Mouse (Mus musculus) CH12.LX (cell line): ENCODE data around the gene Tnk1. TPM values are rescaled to one million over a fixed set of nuclear protein-coding genes. Genes with fewer than 3 reads are reported as not detected.

ENCODE experiments used
- DNase-seq: peaks from one replicate; pipeline ENCODE4 v3.0.0-alpha.2; 2013; ENCODE audit errors: extremely low read depth
- H3K27ac ChIP-seq: 2 replicates; pipeline ENCODE4 v1.5.1; 2012; ENCODE audit warnings: low read depth, mild to moderate bottlenecking, control low read depth, moderate library complexity; ENCODE audit not compliant: insufficient read depth
- H3K27me3 ChIP-seq: replicated peaks from 2 replicates; pipeline ENCODE3; 2012; ENCODE audit warnings: inconsistent platforms
- H3K36me3 ChIP-seq, 2 experiments: replicated peaks in 1 of 2; 2 replicates each; pipeline versions ENCODE3 to v1.6.1; 2012; ENCODE audit warnings: inconsistent platforms in 1 of 2, low read length in 1 of 2, mild to moderate bottlenecking in 1 of 2, mixed read lengths in 1 of 2, moderate library complexity in 1 of 2; ENCODE audit not compliant: control insufficient read depth in 1 of 2, insufficient read depth in 1 of 2
- H3K4me1 ChIP-seq, 2 experiments: 2 replicates each; pipeline ENCODE4 v1.6.1; 2012; ENCODE audit warnings: inconsistent platforms in 1 of 2, moderate library complexity in 1 of 2; ENCODE audit not compliant: insufficient read depth in 2 of 2, control insufficient read depth in 1 of 2
- H3K4me2 ChIP-seq: 2 replicates; pipeline ENCODE4 v1.6.1; 2012; ENCODE audit warnings: low read depth, mild to moderate bottlenecking, control low read depth; ENCODE audit not compliant: poor library complexity, insufficient read depth, severe bottlenecking
- H3K4me3 ChIP-seq, 3 experiments: fragments of 150-350 bp in 1 of 3; sonication (generic) in 1 of 3; replicated peaks in 1 of 3; 2 replicates each; pipeline versions ENCODE3 to v1.5.1; 2011 to 2012; ENCODE audit warnings: low read depth in 2 of 3, low read length in 2 of 3, mild to moderate bottlenecking in 2 of 3, moderate library complexity in 2 of 3, control low read depth in 1 of 3, improper control_type of control experiment in 1 of 3, inconsistent platforms in 1 of 3, mixed read lengths in 1 of 3; ENCODE audit not compliant: poor library complexity in 1 of 3
- H3K79me2 ChIP-seq: replicated peaks from 2 replicates; pipeline ENCODE4 v1.6.1; 2012; ENCODE audit warnings: mild to moderate bottlenecking, moderate library complexity; ENCODE audit not compliant: control insufficient read depth, poor library complexity, insufficient read depth, severe bottlenecking; ENCODE audit errors: extremely low read depth
- H3K9ac ChIP-seq: 2 replicates; pipeline ENCODE4 v1.6.1; 2012; ENCODE audit warnings: low read depth, mild to moderate bottlenecking, control low read depth, moderate library complexity; ENCODE audit not compliant: insufficient read depth
- H3K9me3 ChIP-seq: replicated peaks from 2 replicates; pipeline ENCODE3; 2012; ENCODE audit warnings: low read length, inconsistent platforms, mixed read lengths
- CHD1 ChIP-seq: IDR thresholded peaks from 2 replicates; pipeline ENCODE4 v1.6.1; 2012; ENCODE audit warnings: low read depth, low read length, improper control_type of control experiment, inconsistent platforms
- CHD2 ChIP-seq: IDR thresholded peaks from 2 replicates; pipeline ENCODE4 v1.6.1; 2011; ENCODE audit warnings: low read length, improper control_type of control experiment
- CTCF ChIP-seq, 2 experiments: IDR thresholded peaks in 1 of 2; conservative IDR thresholded peaks in 1 of 2; 2 replicates each; pipeline ENCODE4 v1.5.1; 2011 to 2012; ENCODE audit warnings: low read depth in 2 of 2, low read length in 2 of 2, improper control_type of control experiment in 1 of 2, inconsistent platforms in 1 of 2, mild to moderate bottlenecking in 1 of 2, moderate library complexity in 1 of 2
- ETS1 ChIP-seq: conservative IDR thresholded peaks from 2 replicates; pipeline ENCODE4 v1.6.1; 2012; ENCODE audit warnings: low read depth, mild to moderate bottlenecking, inconsistent platforms, low read length, improper control_type of control experiment, moderate library complexity
- GABPA ChIP-seq: IDR thresholded peaks from 2 replicates; pipeline ENCODE4 v1.6.1; 2012; ENCODE audit warnings: low read depth, low read length, improper control_type of control experiment, inconsistent platforms; ENCODE audit not compliant: insufficient replicate concordance
- JUN ChIP-seq: IDR thresholded peaks from 2 replicates; pipeline ENCODE4 v1.6.1; 2011; ENCODE audit warnings: low read depth, mild to moderate bottlenecking, low read length, improper control_type of control experiment, moderate library complexity; ENCODE audit not compliant: insufficient read depth
- JUND ChIP-seq: conservative IDR thresholded peaks from 2 replicates; pipeline ENCODE4 v1.6.1; 2011; ENCODE audit warnings: low read depth, low read length, improper control_type of control experiment
- MAX ChIP-seq: IDR thresholded peaks from 2 replicates; pipeline ENCODE4 v1.6.1; 2011; ENCODE audit warnings: low read length, improper control_type of control experiment
- RAD21 ChIP-seq: IDR thresholded peaks from 2 replicates; pipeline ENCODE4 v1.6.1; 2011; ENCODE audit warnings: low read depth, mild to moderate bottlenecking, low read length, improper control_type of control experiment, moderate library complexity
- RCOR1 ChIP-seq: conservative IDR thresholded peaks from 2 replicates; pipeline ENCODE4 v1.6.1; 2012; ENCODE audit warnings: low read depth, mild to moderate bottlenecking, inconsistent platforms, low read length, improper control_type of control experiment
- SIN3A ChIP-seq: IDR thresholded peaks from 2 replicates; pipeline ENCODE4 v1.6.1; 2012; ENCODE audit warnings: low read length, improper control_type of control experiment, inconsistent platforms
- SMC3 ChIP-seq: IDR thresholded peaks from 2 replicates; pipeline ENCODE4 v1.6.1; 2011; ENCODE audit warnings: low read depth, low read length, improper control_type of control experiment
- TBP ChIP-seq: conservative IDR thresholded peaks from 2 replicates; pipeline ENCODE4 v1.6.1; 2011; ENCODE audit warnings: low read depth, low read length, improper control_type of control experiment
- USF1 ChIP-seq: IDR thresholded peaks from 2 replicates; pipeline ENCODE4 v1.6.1; 2014; ENCODE audit warnings: low read depth, mild to moderate bottlenecking, inconsistent platforms, low read length, improper control_type of control experiment
- USF2 ChIP-seq: conservative IDR thresholded peaks from 2 replicates; pipeline ENCODE4 v1.6.1; 2011; ENCODE audit warnings: low read depth, low read length, improper control_type of control experiment
- ZC3H11A ChIP-seq: IDR thresholded peaks from 2 replicates; pipeline ENCODE4 v1.6.1; 2012; ENCODE audit warnings: low read depth, mild to moderate bottlenecking, inconsistent platforms, low read length, improper control_type of control experiment
- ZKSCAN1 ChIP-seq: IDR thresholded peaks from 2 replicates; pipeline ENCODE4 v1.6.1; 2012; ENCODE audit warnings: low read depth, inconsistent platforms, low read length, improper control_type of control experiment, borderline replicate concordance
- ZMIZ1 ChIP-seq: IDR thresholded peaks from 2 replicates; pipeline ENCODE4 v1.6.1; 2012; ENCODE audit warnings: low read depth, mild to moderate bottlenecking, inconsistent platforms, low read length, improper control_type of control experiment
- dilution Hi-C: fragments of 300-500 bp; cut with MboI; formaldehyde crosslinking; loops from 2 replicates; pipeline ENCODE4 v1.14.3; 2020; ENCODE audit warnings: low sequenced_read_pairs; ENCODE audit not compliant: extremely low pct_unique_long_range_greater_than_20kb, extremely low pct_ligation_motif_present
- in situ Hi-C: fragments of 300-500 bp; cut with MboI; formaldehyde crosslinking; loops from 3 replicates; pipeline ENCODE4 v1.14.3; 2019; ENCODE audit warnings: low sequenced_read_pairs, low pct_ligation_motif_present, low pct_unique_long_range_greater_than_20kb, mixed read lengths
- polyA plus RNA-seq: library from polyadenylated mRNA; unstranded; fragments of >175 nt; gene quantifications from 2 replicates; pipeline ENCODE4 v1.2.1, GENCODE M21; 2012; ENCODE audit warnings: low read depth; ENCODE audit not compliant: insufficient read length
- total RNA-seq, 2 experiments: library from RNA; depleted of rRNA; stranded (reverse); fragments of 300-350 nt in 1 of 2; fragments of >200 nt in 1 of 2; gene quantifications; 2 replicates each; pipeline ENCODE4 v1.2.3; 2012 to 2014

Tnk1 gene
- total and polyA plus RNA-seq, 3 experiments, result 0.13 to 0.30 TPM; not detected in 1

DNA sequence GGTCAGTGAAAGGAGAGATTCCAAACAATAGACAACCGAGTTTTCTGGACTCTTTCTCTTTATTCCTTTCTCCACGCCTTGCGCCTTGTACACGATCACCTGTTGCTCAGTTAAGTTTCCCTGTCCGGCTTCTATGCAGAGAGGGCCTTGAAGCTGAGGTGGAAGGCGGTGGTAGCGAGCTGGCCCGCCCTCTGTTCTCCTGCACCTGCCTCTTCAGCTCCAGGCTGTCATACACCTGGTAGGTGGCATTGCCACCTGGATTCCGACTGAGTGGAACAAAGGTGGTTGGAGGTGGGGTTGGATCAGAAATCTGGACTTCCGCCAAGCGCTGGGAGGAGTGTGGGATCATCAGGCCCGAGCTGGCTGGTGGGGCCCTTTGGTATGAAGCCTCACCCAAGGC, 42.0 kb downstream of the Tnk1 start:
- no peak for TF ChIP-seq JUND
- TF ChIP-seq RCOR1, result no peak
- TF ChIP-seq CHD1, result no peak
- no peak for TF ChIP-seq USF1
- no peak for TF ChIP-seq USF2
- H3K4me2 ChIP-seq, result no peak overlapping the region
- H3K4me3 ChIP-seq, result no peak overlapping the region
- no peak overlapping the region for H3K27ac ChIP-seq
- DNase-seq, result no peak
- H3K27me3 ChIP-seq, result peaks cover 80% of the 10 kb centered on the region
- no peaks in the 10 kb centered on the region for H3K9me3 ChIP-seq
- in situ Hi-C loops (no loop called here), dilution Hi-C loops (no loop called here)
- H3K4me1 ChIP-seq, result no peaks in the 10 kb centered on the region
- no peaks in the 10 kb centered on the region for H3K36me3 ChIP-seq
- no peaks in the 10 kb centered on the region for H3K79me2 ChIP-seq
- H3K9ac ChIP-seq, result no peak overlapping the region

DNA sequence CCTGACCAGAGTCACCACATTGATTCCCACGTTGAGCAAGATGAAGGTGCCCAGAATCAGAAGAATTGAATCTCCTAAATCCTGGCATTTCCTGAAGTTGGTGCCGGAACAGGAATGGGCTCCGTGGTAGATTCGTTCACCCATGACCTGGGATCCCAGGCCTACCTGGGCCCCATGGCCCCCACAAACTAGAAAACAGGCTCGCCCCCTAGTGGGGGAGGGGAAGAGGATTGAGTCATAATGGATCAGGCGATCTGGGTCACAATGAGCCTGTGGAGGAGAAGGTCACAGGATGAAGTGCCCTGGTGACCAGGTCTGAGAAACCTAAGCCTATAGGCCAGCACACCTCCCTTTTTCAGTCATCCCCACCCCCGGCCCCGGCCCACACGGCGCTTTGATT, 43.4 kb downstream of the Tnk1 start, which contains the start of gene Gm39566:
Gene Gm39566, minus strand, starts transcription at position 144 of the 400 bp plus-strand sequence.
- Histone ChIP-seq H3K4me1 (no peaks in the 10 kb centered on the region), H3K27ac (no peak within 1 kb of the TSS), H3K79me2 (no peaks in the 10 kb centered on the region), H3K36me3 (no peaks in the 10 kb centered on the region), H3K27me3 (peaks cover 80% of the 10 kb centered on the region), H3K9me3 (peaks cover 9% of the 10 kb centered on the region), H3K4me2 (no peak within 1 kb of the TSS), H3K4me3 (no peak within 1 kb of the TSS), H3K9ac (no peak within 1 kb of the TSS)
- dilution Hi-C loops (no loop called here), in situ Hi-C loops (no loop called here)
- no peak for DNase-seq
- TF ChIP-seq RAD21, result peak; percentile 7
- TF ChIP-seq SMC3, result peak; percentile 29; the same call in 1 of the 2 replicates
- peak in 1 of 2 experiments; percentile 47; a peak in 2 of 4 replicates for TF ChIP-seq CTCF (conservative IDR thresholded peaks at IDR 0.05 in 1 of 2, IDR thresholded peaks at IDR 0.05 in 1 of 2; ENCODE audit: low read depth in 2 of 2, low read length in 2 of 2)
- no peak for TF ChIP-seq JUND

DNA sequence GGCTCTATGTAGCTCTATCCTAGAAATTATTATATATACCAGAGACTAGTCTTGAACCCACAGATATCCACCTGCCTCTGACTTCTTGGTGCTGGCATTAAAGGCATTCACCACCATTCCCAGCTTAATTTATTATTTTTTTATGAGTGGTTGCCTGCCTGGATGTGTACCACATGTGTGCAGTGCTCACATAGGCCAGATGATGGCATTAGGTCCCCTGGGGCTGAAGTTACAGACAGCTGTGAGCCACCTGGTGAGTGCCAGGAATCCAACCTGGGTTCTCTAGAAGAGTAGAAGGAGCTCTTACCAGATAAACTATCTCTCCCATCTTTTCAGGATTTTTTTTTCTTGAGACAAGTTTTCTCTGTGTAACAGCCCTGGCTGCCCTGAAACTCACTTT, 48.2 kb downstream of the Tnk1 start:
- Histone ChIP-seq H3K27ac (no peak overlapping the region), H3K9me3 (peaks cover 13% of the 10 kb centered on the region), H3K27me3 (peaks cover 72% of the 10 kb centered on the region), H3K4me1 (no peaks in the 10 kb centered on the region), H3K4me2 (no peak overlapping the region), H3K4me3 (no peak overlapping the region), H3K9ac (no peak overlapping the region), H3K79me2 (no peaks in the 10 kb centered on the region), H3K36me3 (no peaks in the 10 kb centered on the region)
- dilution Hi-C loops, result no loop called here
- no peak for DNase-seq
- TF ChIP-seq ZC3H11A (no peak), ZKSCAN1 (no peak), ETS1 (no peak), ZMIZ1 (no peak), JUN (no peak), RAD21 (peak; percentile 3), GABPA (no peak), MAX (no peak), CTCF (conservative IDR thresholded peaks at IDR 0.05 in 1 of 2, IDR thresholded peaks at IDR 0.05 in 1 of 2; ENCODE audit: low read depth in 2 of 2, low read length in 2 of 2) (peak in 1 of 2 experiments; percentile 42; a peak in 2 of 4 replicates), JUND (no peak), SIN3A (no peak), CHD2 (no peak), USF1 (no peak), TBP (no peak), SMC3 (peak; percentile 16; the same call in 1 of the 2 replicates)
- in situ Hi-C loops, result no loop called here
